Mouse (Mus musculus): ENCODE data around the gene Mecom. TPM values are rescaled to one million over a fixed set of nuclear protein-coding genes. Genes with fewer than 3 reads are reported as not detected.

The Mecom gene
- polyA plus RNA-seq, 1 experiment from 2014 or later: 77.5 TPM

DNA sequence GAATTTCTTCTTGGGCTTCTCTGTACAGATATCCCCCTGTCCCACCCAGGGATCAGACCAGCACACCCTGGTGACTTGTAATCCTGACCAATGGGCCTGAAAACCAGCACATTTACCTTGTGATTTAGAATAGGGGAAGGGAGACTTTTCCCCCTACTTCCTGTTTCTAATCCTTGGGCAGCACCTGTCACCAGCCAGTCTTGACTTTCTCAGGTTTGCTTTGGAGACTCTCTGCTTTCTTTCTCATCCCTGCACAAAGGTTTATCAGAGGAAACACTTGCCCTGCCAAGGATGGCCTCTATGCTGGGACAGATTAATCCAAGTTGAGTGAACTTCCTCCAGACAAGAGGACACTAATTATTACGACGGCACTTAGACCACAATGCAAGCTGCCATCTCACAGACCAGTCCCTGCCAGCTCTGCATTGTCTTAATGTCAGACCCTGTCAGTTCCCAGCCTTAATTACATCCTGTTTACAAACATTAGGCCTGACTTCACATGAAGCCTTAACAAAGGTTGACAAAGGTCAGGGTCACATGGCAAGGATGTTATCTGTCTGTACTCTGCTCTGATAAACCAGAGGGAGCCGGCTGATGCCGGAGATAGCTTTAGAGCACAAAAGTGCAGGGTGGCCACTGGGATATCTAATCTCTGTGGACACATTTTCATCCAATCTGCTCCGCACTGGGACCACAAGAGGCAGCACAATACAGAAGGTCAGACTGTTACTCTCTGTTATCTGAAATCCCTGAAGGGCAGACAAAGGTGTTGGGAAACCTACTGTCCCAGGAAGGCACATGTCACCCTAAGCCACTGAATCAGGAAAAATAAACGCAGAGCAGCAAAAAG lies 193.7 kb downstream of the Mecom start:
- Histone ChIP-seq H3K9me3 (ENCODE audit: low read depth, low read length) (no peaks in the 10 kb centered on the region), H3K9ac (no peak overlapping the region), H3K36me3 (ENCODE audit: insufficient read depth) (no peaks in the 10 kb centered on the region), H3K27ac (ENCODE audit: low read depth) (no peak overlapping the region), H3K27me3 (ENCODE audit: insufficient read depth, low read length) (no peaks in the 10 kb centered on the region), H3K4me2 (no peak overlapping the region), H3K4me3 (ENCODE audit: low read depth, low read length) (no peak overlapping the region), H3K4me1 (ENCODE audit: insufficient read depth) (no peaks in the 10 kb centered on the region)
- ATAC-seq (ENCODE audit: insufficient read depth): peak; percentile 44; the same call in 1 of the 2 replicates
- WGBS: 22% methylated on average over 6 of the region's 6 CpGs
- TF ChIP-seq CTCF (IDR thresholded peaks at IDR 0.05; ENCODE audit: low read depth): no peak
- DNase-seq: peak; percentile 62

DNA sequence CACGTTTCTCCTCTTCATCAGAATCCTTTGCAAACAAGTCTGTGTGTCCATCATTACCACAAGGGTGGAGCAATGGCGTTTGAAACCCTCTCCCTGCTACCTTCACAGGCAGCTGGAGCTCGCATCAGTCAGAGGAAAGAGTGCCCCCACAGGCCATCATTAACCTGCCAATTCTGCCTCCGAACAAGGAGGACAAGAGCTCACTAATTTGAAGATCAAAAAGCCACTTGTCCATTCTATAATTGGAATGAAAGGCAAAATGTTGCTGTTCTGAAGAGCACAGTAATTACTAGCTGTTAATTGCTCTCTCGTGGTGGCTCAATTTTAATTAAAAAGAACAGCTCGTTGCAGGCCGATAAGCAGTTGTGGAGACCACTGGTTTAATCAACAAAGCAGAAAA lies 198.5 kb downstream of the Mecom start:
- no peaks in the 10 kb centered on the region for H3K4me1 ChIP-seq (ENCODE audit: insufficient read depth)
- no peaks in the 10 kb centered on the region for H3K27me3 ChIP-seq (ENCODE audit: insufficient read depth, low read length)
- H3K9ac ChIP-seq: no peak overlapping the region
- 60% methylated on average over 7 of the region's 7 CpGs for WGBS
- 0 out of 2 replicates have a peak, but pooled peaks have one; percentile 5 for TF ChIP-seq CTCF (IDR thresholded peaks at IDR 0.05; ENCODE audit: low read depth)
- H3K4me3 ChIP-seq (ENCODE audit: low read depth, low read length): no peak overlapping the region
- no peak overlapping the region for H3K4me2 ChIP-seq
- H3K27ac ChIP-seq (ENCODE audit: low read depth): no peak overlapping the region
- DNase-seq (no peak), ATAC-seq (ENCODE audit: insufficient read depth) (no peak)
- H3K9me3 ChIP-seq (ENCODE audit: low read depth, low read length): no peaks in the 10 kb centered on the region
- H3K36me3 ChIP-seq (ENCODE audit: insufficient read depth): no peaks in the 10 kb centered on the region

GRCm38 (mm10) chr3:30344151-30344550 lies 203.7 kb downstream of the Mecom start:
- DNase-seq (no peak), ATAC-seq (ENCODE audit: insufficient read depth) (no peak)
- 73% methylated on average over 4 of the region's 4 CpGs for WGBS

DNA sequence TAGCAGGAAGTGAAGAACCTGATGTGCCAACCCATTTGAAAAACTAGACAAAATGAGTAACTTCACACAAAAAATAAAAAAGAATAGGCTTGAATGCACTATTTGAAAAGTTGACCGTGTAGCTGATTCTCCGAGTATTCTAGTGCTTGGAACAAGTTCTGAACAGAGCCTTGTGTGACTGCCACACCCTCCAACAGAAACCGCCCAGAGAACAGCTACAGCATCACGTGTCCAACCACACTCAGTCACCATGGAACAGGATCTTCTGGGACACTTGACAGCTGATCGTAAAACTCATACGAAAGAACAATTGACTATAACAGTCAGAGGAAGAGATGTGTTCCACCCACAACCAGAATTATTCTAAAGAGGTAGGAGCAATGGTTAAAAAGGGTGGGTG lies 215.5 kb downstream of the Mecom start:
- Histone ChIP-seq H3K4me2 (no peak overlapping the region), H3K4me1 (ENCODE audit: insufficient read depth) (peaks cover 6% of the 10 kb centered on the region; the same call in 1 of the 2 replicates), H3K4me3 (ENCODE audit: low read depth, low read length) (no peak overlapping the region), H3K36me3 (ENCODE audit: insufficient read depth) (no peaks in the 10 kb centered on the region), H3K27me3 (ENCODE audit: insufficient read depth, low read length) (no peaks in the 10 kb centered on the region), H3K27ac (ENCODE audit: low read depth) (no peak overlapping the region), H3K9me3 (ENCODE audit: low read depth, low read length) (no peaks in the 10 kb centered on the region), H3K9ac (no peak overlapping the region)
- ATAC-seq (ENCODE audit: insufficient read depth) (no peak), DNase-seq (no peak)
- WGBS: 83% methylated on average over 6 of the region's 6 CpGs
- no peak for TF ChIP-seq CTCF (IDR thresholded peaks at IDR 0.05; ENCODE audit: low read depth)

More at GRCm38 (mm10) chr3:30344151-30344550, 203.7 kb downstream of the Mecom start:
- no peaks in the 10 kb centered on the region for H3K36me3 ChIP-seq (ENCODE audit: insufficient read depth)
- H3K27ac ChIP-seq (ENCODE audit: low read depth): no peak overlapping the region
- H3K27me3 ChIP-seq (ENCODE audit: insufficient read depth, low read length): no peaks in the 10 kb centered on the region
- no peak overlapping the region for H3K4me3 ChIP-seq (ENCODE audit: low read depth, low read length)
- H3K9ac ChIP-seq: no peak overlapping the region
- no peak overlapping the region for H3K4me2 ChIP-seq
- TF ChIP-seq CTCF (IDR thresholded peaks at IDR 0.05; ENCODE audit: low read depth): no peak
- H3K9me3 ChIP-seq (ENCODE audit: low read depth, low read length): no peaks in the 10 kb centered on the region
- no peaks in the 10 kb centered on the region for H3K4me1 ChIP-seq (ENCODE audit: insufficient read depth)

- no peaks in the 10 kb centered on the region for H3K27me3 ChIP-seq (ENCODE audit: insufficient read depth, low read length)
- H3K4me3 ChIP-seq (ENCODE audit: low read depth, low read length): no peak overlapping the region
- H3K36me3 ChIP-seq (ENCODE audit: insufficient read depth): no peaks in the 10 kb centered on the region
- WGBS: 70% methylated on average over 3 of the region's 3 CpGs
- H3K9ac ChIP-seq: no peak overlapping the region
- H3K9me3 ChIP-seq (ENCODE audit: low read depth, low read length): no peaks in the 10 kb centered on the region
- ATAC-seq (ENCODE audit: insufficient read depth) (no peak), DNase-seq (no peak)
- TF ChIP-seq CTCF (IDR thresholded peaks at IDR 0.05; ENCODE audit: low read depth): no peak
- no peak overlapping the region for H3K27ac ChIP-seq (ENCODE audit: low read depth)
- H3K4me1 ChIP-seq (ENCODE audit: insufficient read depth): peaks cover 6% of the 10 kb centered on the region; the same call in 1 of the 2 replicates
- no peak overlapping the region for H3K4me2 ChIP-seq
These were observed 217.3 kb downstream of the Mecom start for GRCm38 (mm10) chr3:30330476-30330875.

- H3K9ac ChIP-seq: no peak overlapping the region
- DNase-seq: no peak
- no peak overlapping the region for H3K4me2 ChIP-seq
- H3K27me3 ChIP-seq (ENCODE audit: insufficient read depth, low read length): no peaks in the 10 kb centered on the region
- TF ChIP-seq CTCF (IDR thresholded peaks at IDR 0.05; ENCODE audit: low read depth): no peak
- H3K27ac ChIP-seq (ENCODE audit: low read depth): no peak overlapping the region
- no peaks in the 10 kb centered on the region for H3K9me3 ChIP-seq (ENCODE audit: low read depth, low read length)
- no peak overlapping the region for H3K4me3 ChIP-seq (ENCODE audit: low read depth, low read length)
- H3K4me1 ChIP-seq (ENCODE audit: insufficient read depth): peaks cover 6% of the 10 kb centered on the region; the same call in 1 of the 2 replicates
- ATAC-seq (ENCODE audit: insufficient read depth): no peak
- no peaks in the 10 kb centered on the region for H3K36me3 ChIP-seq (ENCODE audit: insufficient read depth)
- 52% methylated on average over 3 of the region's 3 CpGs for WGBS
These were observed 217.8 kb downstream of the Mecom start for GRCm38 (mm10) chr3:30330021-30330420.

DNA sequence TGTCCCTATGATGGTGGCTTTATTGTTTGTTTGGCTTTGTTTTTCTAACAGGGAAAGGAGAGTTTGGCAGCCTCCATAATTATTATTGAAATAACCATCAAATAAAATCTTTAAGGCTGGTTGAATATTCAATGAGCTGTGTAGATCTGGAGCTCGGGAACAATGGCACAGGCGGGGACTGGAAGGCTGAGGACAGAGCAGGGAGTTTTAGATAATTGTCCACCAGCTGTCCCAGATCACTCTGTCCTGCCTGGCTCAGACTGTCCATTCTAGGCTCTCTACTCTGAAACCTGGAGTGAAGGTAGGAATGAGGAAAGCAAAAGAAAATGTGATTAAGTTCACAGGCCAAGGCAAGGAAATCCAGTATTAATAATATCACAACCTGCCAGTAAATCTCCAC lies 232.9 kb downstream of the Mecom start:
- WGBS: 75% methylated on average over 2 of the region's 2 CpGs
- H3K27me3 ChIP-seq (ENCODE audit: insufficient read depth, low read length): no peaks in the 10 kb centered on the region
- H3K9me3 ChIP-seq (ENCODE audit: low read depth, low read length): no peaks in the 10 kb centered on the region
- no peak overlapping the region for H3K4me2 ChIP-seq
- no peak for TF ChIP-seq CTCF (IDR thresholded peaks at IDR 0.05; ENCODE audit: low read depth)
- no peak overlapping the region for H3K27ac ChIP-seq (ENCODE audit: low read depth)
- H3K4me1 ChIP-seq (ENCODE audit: insufficient read depth): peaks cover 3% of the 10 kb centered on the region; the same call in 1 of the 2 replicates
- H3K4me3 ChIP-seq (ENCODE audit: low read depth, low read length): no peak overlapping the region
- ATAC-seq (ENCODE audit: insufficient read depth) (no peak), DNase-seq (no peak)
- H3K9ac ChIP-seq: no peak overlapping the region
- H3K36me3 ChIP-seq (ENCODE audit: insufficient read depth): no peaks in the 10 kb centered on the region
